Mouse (Mus musculus) embryonic facial prominence, embryonic 13.5 days (tissue): ENCODE data around the gene Mcf2l. TPM values are rescaled to one million over a fixed set of nuclear protein-coding genes. Genes with fewer than 3 reads are reported as not detected.

Experiments used
- ATAC-seq: fragments of 200-750 bp; cut with Nextera tagmentation; 2 replicates; pipeline ENCODE4 v1.8.0; 2017; ENCODE audit warnings: low read depth; ENCODE audit not compliant: insufficient number of reproducible peaks, insufficient read depth, low FRiP score, low TSS enrichment
- H3K27ac ChIP-seq: fragments of 300-500 bp; sonication (generic); 2 replicates; pipeline ENCODE4 v1.5.1; 2015; ENCODE audit warnings: moderate library complexity, mild to moderate bottlenecking, inconsistent platforms
- H3K27me3 ChIP-seq: fragments of 300-500 bp; sonication (generic); 2 replicates; pipeline ENCODE4 v1.6.1; 2015; ENCODE audit warnings: mild to moderate bottlenecking, inconsistent platforms
- H3K36me3 ChIP-seq: fragments of 300-500 bp; sonication (generic); 2 replicates; pipeline ENCODE4 v1.6.1; 2015; ENCODE audit warnings: mild to moderate bottlenecking, inconsistent platforms
- H3K4me1 ChIP-seq: fragments of 300-500 bp; sonication (generic); 2 replicates; pipeline ENCODE4 v1.6.1; 2015; ENCODE audit warnings: inconsistent platforms
- H3K4me2 ChIP-seq: fragments of 300-500 bp; sonication (generic); 2 replicates; pipeline ENCODE4 v1.6.1; 2015; ENCODE audit warnings: moderate library complexity, mild to moderate bottlenecking, inconsistent platforms
- H3K4me3 ChIP-seq: fragments of 300-500 bp; sonication (generic); 2 replicates; pipeline ENCODE4 v1.5.1; 2015; ENCODE audit warnings: mild to moderate bottlenecking, inconsistent platforms
- H3K9ac ChIP-seq: fragments of 300-500 bp; sonication (generic); 2 replicates; pipeline ENCODE4 v1.6.1; 2015; ENCODE audit warnings: mild to moderate bottlenecking, inconsistent platforms
- H3K9me3 ChIP-seq: fragments of 300-500 bp; sonication (generic); 2 replicates; pipeline ENCODE4 v1.6.1; 2016; ENCODE audit warnings: inconsistent platforms
- WGBS: fragments of 180-500 bp; shearing (Covaris S2); methylation state at CpG from one replicate; pipeline ENCODE4 v1.1.7; 2015; ENCODE audit warnings: mixed read lengths; 5-methylcytosine and 5-hydroxymethylcytosine counted together
- polyA plus RNA-seq: library from polyadenylated mRNA; unstranded; fragments of >200 nt; fragmentation: Nextera tagmentation; extraction: Ambion mirVana; gene quantifications from 2 replicates; pipeline ENCODE4 v1.2.1, GENCODE M21; 2015

The Mcf2l gene
- polyA plus RNA-seq, 1 experiment from 2014 or later, result 13.1 TPM

- H3K36me3 ChIP-seq, result peaks cover 94% of the 10 kb centered on the region
- no peaks in the 10 kb centered on the region for H3K9me3 ChIP-seq
- H3K9ac ChIP-seq, result no peak overlapping the region
- no peak overlapping the region for H3K4me3 ChIP-seq
- ATAC-seq, result no peak
- H3K4me1 ChIP-seq, result no peaks in the 10 kb centered on the region
- H3K27ac ChIP-seq, result no peak overlapping the region
- WGBS, result 90% methylated on average over 16 of the region's 16 CpGs
- no peaks in the 10 kb centered on the region for H3K27me3 ChIP-seq
- H3K4me2 ChIP-seq, result no peak overlapping the region
Observed at GRCm38 (mm10) chr8:12844347-12844950, 29.2 kb upstream of the Mcf2l start.

- Histone ChIP-seq H3K9me3 (no peaks in the 10 kb centered on the region), H3K4me2 (no peak overlapping the region), H3K27me3 (no peaks in the 10 kb centered on the region), H3K27ac (no peak overlapping the region), H3K4me1 (no peaks in the 10 kb centered on the region), H3K36me3 (peaks cover 97% of the 10 kb centered on the region), H3K9ac (no peak overlapping the region), H3K4me3 (no peak overlapping the region)
- ATAC-seq, result no peak
- 88% methylated on average over 6 of the region's 6 CpGs for WGBS
Observed at GRCm38 (mm10) chr8:12846447-12846846, 27.2 kb upstream of the Mcf2l start.

GRCm38 (mm10) chr8:12851241-12851640 lies 22.4 kb upstream of the Mcf2l start:
- 88% methylated on average over 10 of the region's 10 CpGs for WGBS
- no peak overlapping the region for H3K9ac ChIP-seq
- no peak overlapping the region for H3K4me3 ChIP-seq
- no peaks in the 10 kb centered on the region for H3K9me3 ChIP-seq
- H3K4me2 ChIP-seq, result no peak overlapping the region
- peaks cover 88% of the 10 kb centered on the region for H3K36me3 ChIP-seq
- ATAC-seq, result no peak
- H3K27ac ChIP-seq, result no peak overlapping the region
- no peaks in the 10 kb centered on the region for H3K4me1 ChIP-seq
- H3K27me3 ChIP-seq, result no peaks in the 10 kb centered on the region

GRCm38 (mm10) chr8:12856038-12856437 lies 17.6 kb upstream of the Mcf2l start:
- Histone ChIP-seq H3K9ac (no peak overlapping the region), H3K36me3 (peaks cover 87% of the 10 kb centered on the region), H3K4me1 (no peaks in the 10 kb centered on the region), H3K4me2 (no peak overlapping the region), H3K9me3 (no peaks in the 10 kb centered on the region), H3K4me3 (no peak overlapping the region), H3K27ac (no peak overlapping the region), H3K27me3 (no peaks in the 10 kb centered on the region)
- 85% methylated on average over 15 of the region's 15 CpGs for WGBS
- ATAC-seq, result no peak

- ATAC-seq, result no peak
- Histone ChIP-seq H3K9me3 (no peaks in the 10 kb centered on the region), H3K4me2 (no peak overlapping the region), H3K9ac (no peak overlapping the region), H3K4me1 (no peaks in the 10 kb centered on the region), H3K27me3 (no peaks in the 10 kb centered on the region), H3K27ac (no peak overlapping the region), H3K36me3 (peaks cover 81% of the 10 kb centered on the region), H3K4me3 (no peak overlapping the region)
- 83% methylated on average over 3 of the region's 3 CpGs for WGBS
Observed at GRCm38 (mm10) chr8:12863061-12863460, 10.5 kb upstream of the Mcf2l start.

GRCm38 (mm10) chr8:12863608-12864007 lies 10.0 kb upstream of the Mcf2l start:
- WGBS, result 84% methylated on average over 14 of the region's 14 CpGs
- no peaks in the 10 kb centered on the region for H3K27me3 ChIP-seq
- H3K4me3 ChIP-seq, result no peak overlapping the region
- no peak overlapping the region for H3K27ac ChIP-seq
- H3K36me3 ChIP-seq, result peaks cover 75% of the 10 kb centered on the region
- H3K4me2 ChIP-seq, result no peak overlapping the region
- no peak for ATAC-seq
- H3K9me3 ChIP-seq, result no peaks in the 10 kb centered on the region
- H3K9ac ChIP-seq, result no peak overlapping the region
- no peaks in the 10 kb centered on the region for H3K4me1 ChIP-seq

GRCm38 (mm10) chr8:12865790-12866189 lies 7.8 kb upstream of the Mcf2l start:
- H3K4me3 ChIP-seq, result no peak overlapping the region
- peaks cover 6% of the 10 kb centered on the region for H3K27me3 ChIP-seq
- no peak overlapping the region for H3K4me2 ChIP-seq
- peaks cover 55% of the 10 kb centered on the region for H3K36me3 ChIP-seq
- 71% methylated on average over 6 of the region's 6 CpGs for WGBS
- no peaks in the 10 kb centered on the region for H3K9me3 ChIP-seq
- no peaks in the 10 kb centered on the region for H3K4me1 ChIP-seq
- H3K9ac ChIP-seq, result no peak overlapping the region
- ATAC-seq, result no peak
- no peak overlapping the region for H3K27ac ChIP-seq

- Histone ChIP-seq H3K4me1 (peaks cover 11% of the 10 kb centered on the region), H3K9me3 (no peaks in the 10 kb centered on the region), H3K9ac (no peak overlapping the region), H3K27me3 (peaks cover 36% of the 10 kb centered on the region), H3K27ac (no peak overlapping the region), H3K4me2 (no peak overlapping the region), H3K4me3 (no peak overlapping the region), H3K36me3 (peaks cover 18% of the 10 kb centered on the region)
- WGBS, result 68% methylated on average over 3 of the region's 3 CpGs
- no peak for ATAC-seq
Observed at GRCm38 (mm10) chr8:12869661-12870060, 3.9 kb upstream of the Mcf2l start.

GRCm38 (mm10) chr8:12870656-12871055 lies 3.0 kb upstream of the Mcf2l start:
- Histone ChIP-seq H3K4me2 (no peak overlapping the region), H3K9me3 (no peaks in the 10 kb centered on the region), H3K36me3 (peaks cover 8% of the 10 kb centered on the region), H3K27ac (no peak overlapping the region), H3K4me1 (peaks cover 11% of the 10 kb centered on the region), H3K9ac (no peak overlapping the region), H3K27me3 (peaks cover 45% of the 10 kb centered on the region), H3K4me3 (no peak overlapping the region)
- WGBS, result 82% methylated on average over 5 of the region's 5 CpGs
- ATAC-seq, result no peak

GRCm38 (mm10) chr8:12871461-12871860 lies 2.1 kb upstream of the Mcf2l start:
- peaks cover under 1% of the 10 kb centered on the region; the same call in 1 of the 2 replicates for H3K36me3 ChIP-seq
- 5% methylated on average over 5 of the region's 5 CpGs for WGBS
- no peaks in the 10 kb centered on the region for H3K9me3 ChIP-seq
- ATAC-seq, result no peak
- H3K27me3 ChIP-seq, result peaks cover 45% of the 10 kb centered on the region
- no peak overlapping the region for H3K4me2 ChIP-seq
- H3K27ac ChIP-seq, result no peak overlapping the region
- no peak overlapping the region for H3K9ac ChIP-seq
- H3K4me3 ChIP-seq, result no peak overlapping the region
- peaks cover 11% of the 10 kb centered on the region for H3K4me1 ChIP-seq

- no peaks in the 10 kb centered on the region for H3K9me3 ChIP-seq
- no peak overlapping the region for H3K27ac ChIP-seq
- peak overlapping the region; percentile 54; the same call in 1 of the 2 replicates for H3K9ac ChIP-seq
- peak overlapping the region; percentile 83 for H3K4me2 ChIP-seq
- H3K27me3 ChIP-seq, result peaks cover 45% of the 10 kb centered on the region
- 8% methylated on average over 9 of the region's 9 CpGs for WGBS
- no peaks in the 10 kb centered on the region for H3K36me3 ChIP-seq
- H3K4me1 ChIP-seq, result peaks cover 11% of the 10 kb centered on the region
- peak overlapping the region; percentile 52 for H3K4me3 ChIP-seq
- ATAC-seq, result no peak
Observed at GRCm38 (mm10) chr8:12872983-12873356, 636 bp upstream of the Mcf2l start.

GRCm38 (mm10) chr8:12874194-12874791 lies 687 bp downstream of the Mcf2l start:
- Histone ChIP-seq H3K27me3 (peaks cover 45% of the 10 kb centered on the region), H3K4me3 (peak overlapping the region; percentile 52), H3K9me3 (no peaks in the 10 kb centered on the region), H3K9ac (peak overlapping the region; percentile 59), H3K36me3 (no peaks in the 10 kb centered on the region), H3K4me2 (peak overlapping the region; percentile 83), H3K27ac (no peak overlapping the region), H3K4me1 (peaks cover 11% of the 10 kb centered on the region)
- WGBS, result 20% methylated on average over 8 of the region's 8 CpGs
- no peak for ATAC-seq
